Mouse (Mus musculus) liver, embryonic 14.5 days (tissue): Measurements from ENCODE around the gene Dlgap5.

Source experiments
- CTCF ChIP-seq: IDR thresholded peaks from 2 replicates; pipeline ENCODE4 v1.5.1; 2016; ENCODE audit warnings: antibody characterized with exemption, low read depth, control low read depth
- EP300 ChIP-seq: IDR thresholded peaks from 2 replicates; pipeline ENCODE4 v1.6.1; 2016; ENCODE audit warnings: antibody characterized with exemption, low read depth

- TF ChIP-seq CTCF (no peak), EP300 (no peak)
These were observed 32.1 kb downstream of the Dlgap5 start for GRCm38 (mm10) chr14:47386125-47386524.
